Mouse (Mus musculus): ENCODE measurements around the gene Asb10.
"Not testable (repeated sequence)": the region's sequence is repeated elsewhere in the genome, so short reads cannot be mapped to it uniquely, and the experiment has no call there.

The Asb10 gene

DNA sequence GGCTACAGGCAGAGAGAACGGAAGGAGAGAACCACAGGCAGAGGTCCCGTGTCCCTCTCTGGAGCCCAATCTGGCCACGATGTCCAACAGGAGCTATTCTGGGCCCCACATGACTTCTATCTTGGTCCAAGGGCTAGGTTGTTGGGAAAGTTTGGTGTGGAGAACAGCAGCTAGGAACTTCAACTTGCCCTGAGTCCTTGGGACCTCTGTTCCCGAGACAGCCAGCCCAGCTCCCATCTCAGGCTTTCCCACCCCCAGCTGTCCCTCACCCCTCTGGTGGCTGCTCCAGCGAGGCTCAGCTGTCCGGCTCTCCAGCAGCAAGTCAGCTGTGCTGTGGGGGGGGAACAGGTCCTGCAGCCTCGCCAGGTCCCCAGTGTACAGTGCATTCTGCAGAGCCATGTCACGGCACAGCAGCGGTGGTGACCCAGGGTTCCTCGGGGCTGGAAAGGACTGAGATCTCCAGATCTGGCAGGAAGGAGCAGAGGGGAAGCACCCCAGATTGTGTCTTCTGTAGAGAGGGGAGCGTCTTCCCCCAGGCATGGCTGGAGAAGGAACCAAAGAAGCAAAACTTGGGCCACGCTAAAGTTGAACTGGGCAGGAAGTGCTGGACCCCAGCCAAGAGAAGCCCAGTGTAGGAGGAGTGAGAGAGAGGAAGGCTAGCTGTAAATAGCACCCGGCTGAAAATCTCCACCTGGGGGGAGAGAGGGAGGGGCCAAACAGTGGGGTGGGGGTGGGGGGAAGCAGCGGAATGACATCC is at the start of gene Asb10:
Gene Asb10, minus strand, starts transcription at position 592 of the 757 bp plus-strand sequence.
- peak in 1 of 2 experiments; percentile 23 for DNase-seq (ENCODE audit: low spot score in 2 of 2)

DNA sequence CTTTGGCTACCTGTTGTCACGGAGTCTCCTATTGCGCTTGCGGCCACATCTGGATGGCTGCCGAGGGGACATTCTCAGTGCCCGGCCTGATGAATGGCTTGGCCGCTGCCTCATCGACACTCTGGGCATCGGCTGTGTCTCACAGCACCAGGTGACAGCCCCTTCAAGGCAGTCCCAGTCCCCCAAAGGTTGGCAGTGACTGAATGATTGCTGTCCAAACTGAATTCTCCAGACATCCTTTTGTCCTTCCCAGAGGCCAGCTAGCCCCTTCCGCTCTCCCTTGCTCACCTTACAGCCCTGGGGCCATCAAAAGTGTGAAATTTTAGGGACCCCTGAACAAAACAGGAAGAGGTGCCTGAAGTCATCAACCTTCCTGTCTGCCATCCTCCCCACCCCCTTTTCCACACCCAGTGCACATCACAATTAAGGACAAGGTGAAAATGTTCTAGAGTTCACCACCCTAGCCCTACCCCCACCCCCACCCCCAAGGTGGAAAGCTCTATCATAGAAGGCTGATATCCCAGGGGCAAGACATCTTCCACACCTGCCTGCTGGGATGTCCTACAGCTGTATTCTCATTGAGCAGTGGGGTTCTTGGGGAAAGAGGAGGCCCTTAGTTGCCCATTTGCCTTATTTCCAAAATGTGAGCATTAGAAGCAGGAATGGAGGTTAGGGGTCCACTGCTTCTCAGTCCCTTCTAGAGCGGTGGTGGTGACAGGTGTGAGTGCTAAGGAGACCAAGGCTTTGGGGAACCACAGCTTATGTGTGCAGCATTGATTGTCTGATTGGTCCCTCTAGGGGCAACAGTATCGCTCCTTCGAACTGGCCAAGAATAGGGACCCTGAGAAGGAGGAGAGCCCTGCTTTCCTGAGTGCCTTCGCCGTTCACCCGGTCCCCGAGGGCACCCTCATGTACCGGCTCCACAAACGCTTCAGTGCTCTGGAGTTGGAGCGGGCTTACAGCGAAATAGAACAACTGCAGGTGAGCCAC is 49.0 kb upstream of the Asb10 start:
- DNase-seq (ENCODE audit: low spot score in 2 of 2): no peak

DNA sequence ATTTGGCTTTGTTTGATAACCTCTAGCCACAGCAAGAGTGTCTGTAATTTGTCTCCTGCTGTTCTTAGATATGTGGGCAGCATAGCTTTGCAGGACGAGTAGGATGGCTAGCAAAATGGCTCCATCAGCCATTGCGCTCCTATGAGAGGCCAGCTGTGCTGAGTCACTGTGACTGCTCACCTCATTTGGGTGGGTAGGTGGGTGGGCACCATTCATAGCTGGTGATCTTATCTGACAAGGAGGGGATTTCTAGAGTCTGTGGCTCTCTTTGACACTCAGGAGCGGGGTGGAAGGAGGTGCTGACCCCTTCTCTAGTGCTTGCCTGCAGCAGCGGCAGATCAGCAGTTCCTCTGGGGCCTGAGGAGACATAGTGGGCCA is 46.4 kb upstream of the Asb10 start:
- DNase-seq (ENCODE audit: low spot score in 2 of 2): no peak

DNA sequence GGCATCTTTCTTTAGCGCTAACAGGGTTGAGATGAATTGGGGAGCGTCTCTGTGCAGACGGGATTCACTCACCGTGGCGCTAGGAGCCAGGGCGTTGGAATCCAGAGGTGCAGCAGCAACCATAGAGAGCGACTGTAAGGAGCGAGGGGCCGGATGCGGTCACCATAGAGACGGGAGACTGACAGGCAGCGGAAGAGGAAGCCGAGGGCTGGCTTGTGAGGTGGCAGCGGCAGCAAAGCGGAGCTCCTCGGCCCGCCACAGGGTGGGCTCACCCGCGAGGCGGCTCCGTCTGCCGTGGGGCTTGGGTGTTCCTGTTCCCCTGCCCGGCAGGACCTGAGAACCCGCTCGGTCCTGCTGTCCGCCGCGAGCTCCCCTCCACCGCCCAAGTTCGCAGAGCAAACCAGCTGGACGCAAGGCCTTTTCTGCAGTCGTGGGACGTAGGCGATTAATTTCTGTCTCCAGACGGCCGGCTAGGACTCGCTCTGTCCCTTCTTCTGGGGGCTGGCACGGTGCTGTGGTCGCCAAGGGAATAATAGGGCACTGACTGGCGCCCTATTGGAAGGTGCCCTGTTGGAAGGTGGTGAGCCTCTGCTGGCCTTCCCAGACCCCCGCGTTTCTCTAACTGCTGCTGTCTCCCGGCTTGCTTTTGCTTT is 45.9 kb upstream of the Asb10 start, which contains the start of gene Chpf2:
Gene Chpf2, plus strand, starts transcription at position 195 of the 653 bp plus-strand sequence.
- DNase-seq (ENCODE audit: low spot score in 2 of 2): peak in 1 of 2 experiments; percentile 72

DNA sequence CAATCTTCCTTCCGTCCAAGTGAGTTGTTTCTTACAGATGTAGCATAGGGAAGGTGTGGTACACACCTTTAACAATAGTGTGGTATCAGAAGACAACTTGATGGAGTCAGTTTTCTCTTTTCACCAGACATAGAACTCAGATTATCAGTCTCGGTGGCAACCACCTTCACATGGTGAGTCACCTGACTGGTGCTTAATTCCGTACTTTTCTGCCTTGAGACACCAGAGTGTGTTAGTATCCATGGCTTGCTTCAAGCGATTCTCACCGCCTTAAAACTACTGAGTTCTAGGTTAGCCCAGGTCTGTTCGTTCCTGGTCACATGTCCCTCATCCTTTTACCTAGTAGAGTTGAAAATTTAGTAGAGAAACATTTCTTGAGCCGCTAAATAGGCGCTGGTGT is 45.3 kb upstream of the Asb10 start:
- DNase-seq (ENCODE audit: low spot score in 2 of 2): no peak

DNA sequence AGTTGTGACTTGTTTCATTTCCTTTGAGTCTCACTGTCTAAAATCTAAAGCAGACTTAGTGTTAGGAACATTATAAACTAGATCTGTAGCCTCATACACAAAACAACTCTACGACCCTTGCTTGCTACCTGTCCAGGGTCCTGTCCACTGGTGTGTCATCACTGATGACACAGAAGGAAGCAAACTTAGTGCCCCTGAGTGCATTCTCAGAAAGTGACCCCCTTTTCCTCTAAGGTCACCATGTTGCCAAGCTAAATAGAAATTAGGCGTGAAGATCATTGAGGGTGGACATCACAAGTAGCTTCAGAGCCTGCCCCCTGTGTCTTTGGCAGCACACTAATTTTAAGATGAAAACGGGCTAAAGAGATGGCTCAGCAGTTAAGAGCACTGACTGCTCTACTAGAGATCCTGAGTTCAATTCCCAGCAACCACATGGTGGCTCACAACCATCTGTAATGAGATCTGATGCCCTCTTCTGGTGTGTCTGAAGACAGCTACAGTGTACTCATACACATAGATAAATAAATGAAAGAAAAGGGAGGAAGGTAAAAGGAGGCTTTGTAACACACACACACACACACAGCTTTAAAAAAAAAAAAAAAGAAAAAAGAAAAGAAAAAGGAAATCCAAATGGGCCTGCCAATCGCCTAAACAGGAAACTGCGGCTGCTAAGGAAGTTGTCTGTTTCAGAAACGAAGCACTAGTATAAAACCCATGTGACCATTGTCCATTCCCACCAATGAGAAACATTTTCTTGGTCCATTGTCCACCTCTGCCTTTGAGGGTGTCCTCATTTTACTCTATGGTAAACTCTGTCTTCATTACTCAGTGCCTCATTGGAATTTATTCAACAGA is 37.6 kb upstream of the Asb10 start:
- DNase-seq (ENCODE audit: low spot score in 2 of 2): no peak

DNA sequence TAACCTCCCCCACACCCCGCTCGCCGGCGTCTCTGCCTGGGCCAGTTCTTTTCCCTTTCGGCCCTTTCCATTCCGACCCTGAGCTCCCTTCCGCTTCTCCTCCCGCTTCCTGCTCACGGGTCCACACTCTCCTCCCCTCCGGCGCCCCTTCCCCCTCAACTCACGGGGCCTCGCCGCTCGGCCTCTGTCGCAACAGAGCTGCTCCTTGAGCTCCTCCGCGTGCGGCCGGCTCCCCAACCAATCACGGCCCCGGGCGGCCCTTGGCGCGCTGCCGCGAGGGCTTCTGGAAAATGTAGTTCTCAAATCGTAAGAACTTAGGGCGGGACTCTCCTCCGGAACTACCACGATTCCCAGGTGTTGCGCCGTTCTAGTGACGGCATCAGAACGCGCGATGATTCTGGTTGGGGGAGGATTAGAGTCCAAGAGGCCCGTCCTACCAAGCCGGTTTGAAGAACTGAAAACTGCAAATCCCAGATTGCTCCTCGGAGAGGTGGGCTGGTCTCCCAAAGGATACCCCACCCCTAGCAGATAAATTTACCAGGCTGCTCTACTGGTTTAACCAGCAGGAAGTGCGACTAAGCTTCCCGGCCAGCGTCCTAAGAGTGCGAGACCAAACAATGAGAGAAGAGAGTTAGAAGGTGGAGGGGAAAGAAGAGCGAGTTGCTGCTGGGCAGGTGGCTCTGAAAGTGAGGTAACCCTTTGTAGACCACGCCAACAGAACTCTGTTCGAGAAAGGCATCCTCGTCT is 36.6 kb upstream of the Asb10 start, which contains the start of gene Abcf2:
Gene Abcf2, minus strand, starts transcription at position 285 of the 747 bp plus-strand sequence.
- peak; percentile 100 for DNase-seq (ENCODE audit: low spot score in 2 of 2)

DNA sequence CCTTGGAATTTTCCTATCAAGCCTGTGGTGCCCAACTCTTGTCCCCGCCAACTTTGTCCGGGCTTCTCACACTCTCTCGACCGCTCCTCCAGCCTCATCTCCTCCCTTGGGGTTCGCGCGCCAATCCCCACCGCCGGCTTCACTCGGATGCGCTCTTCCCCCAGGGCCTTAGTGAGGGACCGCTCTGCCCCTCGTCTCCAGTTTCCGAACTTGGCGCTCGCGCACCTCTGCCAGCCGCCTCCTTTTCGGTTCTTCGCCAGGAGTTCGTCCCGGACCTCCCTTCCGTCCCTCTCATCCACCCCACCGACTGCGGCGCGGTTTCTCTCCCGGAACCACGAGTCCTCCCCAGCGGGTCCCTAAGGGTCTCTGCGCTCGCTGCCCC is 36.0 kb upstream of the Asb10 start:
- no peak for DNase-seq (ENCODE audit: low spot score in 2 of 2)

DNA sequence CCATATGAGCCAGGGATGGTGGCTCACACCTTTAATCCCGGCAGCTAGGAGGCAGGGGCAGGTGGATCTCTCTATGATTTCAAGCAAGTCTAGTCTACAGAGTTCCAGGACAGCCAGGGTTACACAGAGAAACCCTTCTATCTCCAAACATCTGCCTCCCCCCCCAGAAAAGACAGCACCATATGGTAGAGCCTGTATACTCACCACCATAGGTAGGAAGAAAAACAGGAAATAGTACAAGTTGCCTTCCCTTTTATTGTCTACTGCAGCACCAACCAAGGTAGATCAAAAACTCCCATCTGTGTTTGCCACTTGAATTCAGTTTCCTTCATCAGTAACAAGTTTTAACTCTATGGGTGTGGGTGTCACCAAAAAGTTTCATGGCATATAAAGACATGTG is 35.2 kb upstream of the Asb10 start:
- DNase-seq (ENCODE audit: low spot score in 2 of 2): no peak

DNA sequence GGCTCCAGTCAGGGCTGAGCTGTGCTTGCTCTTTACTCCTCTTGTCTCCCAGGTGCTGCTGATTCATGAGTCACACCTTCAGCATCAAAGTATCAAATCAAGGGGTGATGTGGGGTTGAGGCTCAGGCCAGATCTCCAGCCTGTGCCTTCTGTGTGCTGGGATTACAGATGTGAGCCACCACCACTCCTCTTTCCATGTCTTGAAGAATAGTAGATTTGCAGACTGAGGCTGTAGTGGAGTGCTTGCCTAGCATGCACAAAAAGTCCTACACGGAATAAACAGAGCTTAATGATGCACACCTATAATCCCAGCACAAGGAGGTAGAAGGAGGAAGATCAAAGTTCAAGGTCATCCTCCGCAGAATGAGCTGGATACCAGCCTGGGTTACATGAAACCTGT is 15.9 kb upstream of the Asb10 start, which contains the start of gene 4931409K22Rik:
Gene 4931409K22Rik, minus strand, starts transcription at position 101 of the 400 bp plus-strand sequence.
- no peak for DNase-seq (ENCODE audit: low spot score in 2 of 2)

DNA sequence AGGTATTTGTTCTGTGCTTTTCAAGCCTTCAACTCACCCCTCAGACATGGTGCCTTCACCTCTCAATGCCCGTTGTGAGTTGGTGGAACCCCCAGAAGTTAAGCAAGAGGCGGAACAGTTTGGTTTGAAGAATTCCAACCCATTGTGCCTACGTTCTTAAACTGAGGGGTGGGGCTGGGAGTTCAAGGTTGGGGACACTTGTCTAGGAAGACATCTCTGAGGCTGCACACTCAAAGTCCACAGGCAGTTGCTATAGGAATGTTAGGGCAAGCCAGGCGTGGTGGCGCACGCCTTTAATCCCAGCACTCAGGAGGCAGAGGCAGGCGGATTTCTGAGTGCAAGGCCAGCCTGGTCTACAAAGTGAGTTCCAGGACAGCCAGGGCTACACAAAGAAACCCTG is 14.6 kb upstream of the Asb10 start:
- DNase-seq (ENCODE audit: low spot score in 2 of 2): not testable (repeated sequence)

DNA sequence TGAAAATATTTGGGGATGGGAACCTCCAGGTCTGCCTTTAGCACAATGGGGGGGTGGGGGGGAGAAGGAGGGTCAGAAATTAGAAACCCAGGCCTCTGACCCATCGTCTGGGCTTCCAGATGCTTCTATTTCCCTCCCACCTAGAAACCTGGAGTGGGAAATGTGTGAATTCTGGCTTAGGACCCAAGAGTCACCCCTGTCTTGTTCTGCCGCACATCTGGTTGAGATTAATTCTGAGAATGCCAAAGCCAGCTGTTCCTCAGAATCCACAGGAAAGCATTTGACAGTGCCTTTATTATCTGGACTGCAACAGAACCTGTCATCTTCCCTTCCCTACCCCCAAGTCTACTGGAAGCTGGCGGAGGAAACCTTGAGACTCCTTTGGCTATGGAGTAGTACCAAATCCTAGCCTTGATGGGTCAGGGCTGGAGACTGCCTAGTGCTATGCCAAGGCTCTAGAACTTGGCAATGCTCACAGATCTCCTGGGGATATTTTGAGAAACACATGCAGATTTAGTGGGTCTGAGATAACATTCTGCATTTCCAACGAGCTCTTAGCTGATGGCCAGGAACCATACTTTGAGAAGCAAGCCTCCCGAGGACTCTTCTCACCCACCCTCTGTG is 13.0 kb upstream of the Asb10 start:
- no peak for DNase-seq (ENCODE audit: low spot score in 2 of 2)

DNA sequence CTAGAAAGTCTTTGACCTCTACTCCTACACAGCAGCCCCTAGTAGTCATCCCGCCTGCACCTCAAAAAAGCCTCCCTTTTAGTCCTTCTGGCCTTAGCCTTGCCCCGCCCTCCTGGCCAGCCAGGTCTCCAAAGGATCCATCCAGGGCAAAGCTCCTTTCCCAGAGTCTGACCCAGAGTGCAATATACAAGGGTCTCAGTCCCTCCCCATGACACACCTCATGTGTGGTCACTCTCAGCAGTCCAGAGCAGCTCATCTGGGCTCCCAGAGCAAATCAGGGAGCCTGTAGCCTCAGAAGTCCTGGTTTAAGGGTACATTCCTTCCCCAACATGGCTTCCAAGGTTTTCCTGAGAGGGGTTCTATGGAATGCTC is 10.5 kb upstream of the Asb10 start:
- DNase-seq (ENCODE audit: low spot score in 2 of 2): no peak

DNA sequence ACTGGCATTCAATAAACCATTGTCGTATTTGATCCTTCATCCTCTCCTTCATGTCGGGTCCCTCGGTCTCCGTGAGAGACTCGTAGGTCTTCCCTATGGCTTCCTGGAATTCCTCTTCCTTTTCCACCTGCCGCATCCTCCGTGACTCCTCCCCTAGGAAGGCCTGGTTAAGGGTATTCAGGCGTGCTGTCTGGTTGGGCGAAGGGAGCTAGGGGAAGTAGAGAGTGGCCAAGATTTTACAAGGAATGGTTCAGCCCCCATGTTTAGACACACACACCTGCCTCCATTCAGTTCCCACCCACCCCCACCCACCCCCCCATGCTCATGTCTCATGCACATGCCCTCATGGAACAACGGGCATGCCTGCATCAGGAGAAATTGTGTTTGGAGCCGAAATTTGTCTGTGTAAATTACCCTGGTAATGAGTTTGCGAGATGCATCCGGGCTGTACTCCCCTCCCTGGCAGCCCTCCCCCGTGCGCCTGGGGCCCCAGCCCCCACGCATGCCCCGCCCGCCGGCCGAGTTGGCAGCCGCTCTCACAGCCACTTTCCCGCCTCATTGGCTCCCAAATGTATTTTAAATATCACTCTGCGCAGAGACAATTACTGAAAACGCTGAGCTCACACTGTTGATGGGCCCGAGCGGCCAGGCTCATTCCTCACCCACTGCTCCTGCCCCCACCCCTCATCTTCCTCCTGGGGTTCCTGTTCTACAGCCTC is 10.0 kb upstream of the Asb10 start:
- DNase-seq (ENCODE audit: low spot score in 2 of 2): peak; percentile 23

DNA sequence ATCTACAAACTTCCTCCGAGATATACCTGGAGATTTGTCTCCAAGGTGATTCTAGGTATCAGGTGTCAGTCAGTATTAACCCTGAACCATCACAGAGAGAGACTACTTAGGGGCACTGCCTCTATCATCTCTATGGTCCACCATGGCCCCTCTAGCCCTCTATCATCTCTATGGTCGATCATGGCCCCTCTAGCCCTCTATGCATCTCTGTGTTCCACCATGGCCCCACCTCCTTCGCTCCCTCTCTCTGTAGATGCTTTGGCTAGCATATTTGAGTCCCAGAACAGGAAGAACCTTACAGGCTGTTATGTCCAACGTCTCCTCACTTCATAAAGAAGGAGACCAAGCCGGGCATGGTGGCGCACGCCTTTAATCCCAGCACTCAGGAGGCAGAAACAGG is 1.9 kb upstream of the Asb10 start:
- DNase-seq (ENCODE audit: low spot score in 2 of 2): no peak

DNA sequence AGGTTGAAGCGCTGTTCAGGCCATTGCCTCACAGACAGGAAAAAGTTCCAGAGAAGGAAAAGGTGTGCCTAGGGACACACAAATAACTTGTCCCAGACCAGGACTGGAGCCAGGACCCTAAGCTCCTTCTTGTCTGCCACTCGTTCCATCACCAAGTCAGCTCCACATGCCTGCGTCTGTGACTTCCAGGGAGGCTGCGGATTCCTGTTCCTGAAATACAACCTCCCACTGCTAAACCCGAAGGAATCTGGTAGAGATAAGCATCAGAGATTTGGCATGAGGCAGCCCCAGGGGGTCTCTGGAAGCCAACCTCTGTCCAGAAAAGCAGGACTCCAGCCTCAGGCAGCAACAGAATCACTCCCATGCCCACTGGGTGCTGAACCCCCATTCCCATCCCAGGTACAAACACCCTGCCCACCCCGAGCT is 379 bp upstream of the Asb10 start:
- no peak for DNase-seq (ENCODE audit: low spot score in 2 of 2)

DNA sequence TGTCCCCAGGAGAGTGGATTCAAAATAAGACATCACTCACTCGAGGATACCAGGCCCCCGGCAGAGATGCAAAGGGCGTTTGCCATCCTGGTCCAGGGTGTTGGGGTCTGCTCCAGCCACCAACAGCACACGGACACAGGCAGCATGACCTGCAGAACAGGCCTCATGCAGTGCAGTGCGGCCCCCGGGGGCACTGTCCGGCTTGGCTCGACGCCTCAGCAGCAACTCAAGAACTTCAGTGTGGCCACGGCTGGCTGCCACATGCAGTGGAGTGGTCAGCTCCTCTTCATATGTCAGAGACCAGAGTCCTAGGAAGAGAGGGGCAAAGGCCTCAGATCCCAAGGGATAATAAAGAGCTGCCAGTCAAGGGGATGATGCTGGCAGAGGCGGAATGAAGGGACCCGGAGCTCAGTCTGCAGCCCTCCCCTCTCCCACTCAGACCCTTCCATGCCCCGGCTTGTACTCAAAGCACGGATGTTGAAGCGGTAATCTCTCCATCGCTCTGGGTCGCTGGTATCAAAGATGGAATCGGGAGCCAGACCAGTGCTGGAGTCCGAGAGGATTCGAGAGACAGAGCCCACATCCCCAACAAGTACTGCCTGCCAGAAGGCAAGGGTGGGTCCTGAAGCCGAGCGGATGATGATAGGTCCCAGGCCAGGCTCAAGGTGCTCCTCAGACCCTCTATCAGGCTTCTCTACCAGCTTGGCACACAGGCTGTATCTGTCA is 1.0 kb downstream of the Asb10 start:
- no peak for DNase-seq (ENCODE audit: low spot score in 2 of 2)

DNA sequence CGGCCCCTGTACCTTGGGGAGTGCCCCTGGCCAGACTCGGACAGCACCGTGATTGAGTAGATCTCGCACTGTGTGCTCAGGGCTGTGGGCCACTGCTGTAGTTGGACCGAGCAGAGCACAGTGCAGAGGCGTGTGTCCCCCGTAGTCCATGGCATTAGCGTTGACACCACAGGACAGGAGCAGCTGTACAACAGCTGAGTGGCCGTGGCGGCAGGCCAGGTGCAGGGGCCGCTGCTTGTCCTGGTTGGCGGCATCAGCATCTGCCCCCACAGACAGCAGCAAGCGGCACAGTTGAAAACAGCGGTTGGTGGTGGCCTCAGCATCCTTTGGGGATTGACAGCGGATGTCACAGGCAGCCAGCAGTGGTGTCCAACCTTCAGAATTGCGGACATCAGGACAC is 3.2 kb downstream of the Asb10 start:
- DNase-seq (ENCODE audit: low spot score in 2 of 2): no peak

DNA sequence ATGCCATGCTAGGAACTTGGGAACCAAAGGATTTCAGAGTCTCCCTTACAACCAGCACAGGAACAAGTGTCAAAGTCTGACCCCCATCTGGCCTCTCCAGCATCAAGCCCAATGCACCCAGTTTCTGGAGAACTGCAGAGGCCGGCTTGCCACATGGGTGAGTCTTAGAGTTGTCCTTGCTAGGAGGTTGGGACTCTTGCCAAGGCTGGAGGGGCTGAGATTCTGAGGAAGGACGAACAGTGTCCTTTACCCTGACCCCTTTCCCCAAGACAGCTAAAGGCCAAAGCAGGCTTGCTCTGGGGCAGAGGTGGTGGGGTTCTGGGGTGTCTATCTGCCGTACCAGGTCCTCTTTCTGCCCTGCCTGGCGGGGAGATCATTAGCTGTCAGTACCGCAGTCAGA is 4.3 kb downstream of the Asb10 start:
- no peak for DNase-seq (ENCODE audit: low spot score in 2 of 2)
